Mouse (Mus musculus) kidney, adult 2 months (tissue): Measurements from ENCODE around the gene Bmpr2. TPM values are rescaled to one million over a fixed set of nuclear protein-coding genes. Genes with fewer than 3 reads are reported as not detected.

Experiments
- DNase-seq: peaks from one replicate; pipeline ENCODE4 v3.0.0; 2021
- H3K27ac ChIP-seq: fragments of 200-500 bp; 2 replicates; pipeline ENCODE4 v1.5.1; 2012; ENCODE audit warnings: low read depth, low read length, control low read depth, inconsistent platforms; ENCODE audit not compliant: insufficient read depth
- H3K27me3 ChIP-seq: fragments of 200-500 bp; replicated peaks from 2 replicates; pipeline ENCODE4 v1.6.1; 2012; ENCODE audit warnings: mild to moderate bottlenecking, moderate library complexity, low read length, inconsistent platforms; ENCODE audit not compliant: control insufficient read depth, insufficient read depth
- H3K36me3 ChIP-seq: fragments of 200-500 bp; 2 replicates; pipeline ENCODE4 v1.6.1; 2012; ENCODE audit warnings: mild to moderate bottlenecking, moderate library complexity, low read length, inconsistent platforms; ENCODE audit not compliant: control insufficient read depth, insufficient read depth
- H3K4me1 ChIP-seq: fragments of 200-500 bp; 2 replicates; pipeline ENCODE4 v1.6.1; 2011; ENCODE audit warnings: low read length; ENCODE audit not compliant: control insufficient read depth, insufficient read depth
- H3K4me3 ChIP-seq: fragments of 200-500 bp; 2 replicates; pipeline ENCODE4 v1.5.1; 2011; ENCODE audit warnings: mild to moderate bottlenecking, low read depth, low read length, control low read depth; ENCODE audit not compliant: insufficient read depth
- CTCF ChIP-seq: fragments of 200-500 bp; conservative IDR thresholded peaks from 2 replicates; pipeline ENCODE4 v1.5.1; 2011; ENCODE audit warnings: low read depth, mild to moderate bottlenecking, control low read depth, low read length, moderate library complexity, mixed read lengths; ENCODE audit not compliant: insufficient read depth, insufficient read length
- POLR2A ChIP-seq: fragments of 200-500 bp; IDR thresholded peaks from one replicate; pipeline ENCODE4 v1.6.1; 2011; ENCODE audit warnings: low read depth, low read length, control low read depth
- WGBS: fragments of 180-500 bp; shearing (Covaris S2); methylation state at CpG from one replicate; pipeline ENCODE4 v1.1.7; 2018; 5-methylcytosine and 5-hydroxymethylcytosine counted together
- polyA plus RNA-seq: library from polyadenylated mRNA; depleted of rRNA; stranded (reverse); fragments of >200 nt; gene quantifications from 2 replicates; pipeline ENCODE4 v1.2.3, GENCODE M21; 2012

Bmpr2 gene
- polyA plus RNA-seq, 1 experiment, result 8.1 TPM

GRCm38 (mm10) chr1:59883349-59884134 lies 120.3 kb downstream of the Bmpr2 start:
- Histone ChIP-seq H3K27ac (no peak overlapping the region), H3K27me3 (no peaks in the 10 kb centered on the region), H3K4me3 (no peak overlapping the region), H3K4me1 (peaks cover 8% of the 10 kb centered on the region; the same call in 1 of the 2 replicates), H3K36me3 (no peaks in the 10 kb centered on the region)
- TF ChIP-seq POLR2A (no peak), CTCF (peak; percentile 92)
- DNase-seq, result peak; percentile 82
- 33% methylated on average over 3 of the region's 3 CpGs for WGBS

GRCm38 (mm10) chr1:59886899-59887298 lies 123.7 kb downstream of the Bmpr2 start:
- TF ChIP-seq CTCF (no peak), POLR2A (no peak)
- H3K36me3 ChIP-seq, result no peaks in the 10 kb centered on the region
- H3K27ac ChIP-seq, result peak overlapping the region; percentile 66; the same call in 1 of the 2 replicates
- H3K4me1 ChIP-seq, result peaks cover 10% of the 10 kb centered on the region; the same call in 1 of the 2 replicates
- H3K4me3 ChIP-seq, result no peak overlapping the region
- H3K27me3 ChIP-seq, result no peaks in the 10 kb centered on the region
- no peak for DNase-seq
- 51% methylated on average over 4 of the region's 4 CpGs for WGBS

- H3K4me1 ChIP-seq, result peaks cover 10% of the 10 kb centered on the region; the same call in 1 of the 2 replicates
- peak; percentile 41 for DNase-seq
- no peaks in the 10 kb centered on the region for H3K27me3 ChIP-seq
- no peaks in the 10 kb centered on the region for H3K36me3 ChIP-seq
- H3K27ac ChIP-seq, result no peak overlapping the region
- no peak overlapping the region for H3K4me3 ChIP-seq
- TF ChIP-seq CTCF (no peak), POLR2A (no peak)
Measured at GRCm38 (mm10) chr1:59888018-59888417, 124.8 kb downstream of the Bmpr2 start.

- Histone ChIP-seq H3K27me3 (no peaks in the 10 kb centered on the region), H3K27ac (no peak overlapping the region), H3K4me3 (no peak overlapping the region), H3K36me3 (no peaks in the 10 kb centered on the region), H3K4me1 (peaks cover 26% of the 10 kb centered on the region; the same call in 1 of the 2 replicates)
- TF ChIP-seq CTCF (no peak), POLR2A (no peak)
- DNase-seq, result peak; percentile 55
- WGBS, result 48% methylated on average over 4 of the region's 4 CpGs
Measured at GRCm38 (mm10) chr1:59891185-59891584, 128.0 kb downstream of the Bmpr2 start.

GRCm38 (mm10) chr1:59892777-59893176 lies 129.6 kb downstream of the Bmpr2 start:
- WGBS, result 69% methylated on average over 8 of the region's 8 CpGs
- H3K4me3 ChIP-seq, result no peak overlapping the region
- no peak overlapping the region for H3K27ac ChIP-seq

GRCm38 (mm10) chr1:59894025-59894424 lies 130.8 kb downstream of the Bmpr2 start:
- H3K36me3 ChIP-seq, result no peaks in the 10 kb centered on the region
- H3K4me3 ChIP-seq, result no peak overlapping the region
- no peaks in the 10 kb centered on the region for H3K27me3 ChIP-seq
- no peak overlapping the region for H3K27ac ChIP-seq
- peaks cover 24% of the 10 kb centered on the region; the same call in 1 of the 2 replicates for H3K4me1 ChIP-seq
- no peak for DNase-seq
- TF ChIP-seq POLR2A, result no peak
- no peak for TF ChIP-seq CTCF
- 72% methylated on average over 4 of the region's 4 CpGs for WGBS

More at GRCm38 (mm10) chr1:59892777-59893176, 129.6 kb downstream of the Bmpr2 start:
- peaks cover 24% of the 10 kb centered on the region; the same call in 1 of the 2 replicates for H3K4me1 ChIP-seq
- no peak for DNase-seq
- H3K36me3 ChIP-seq, result no peaks in the 10 kb centered on the region
- H3K27me3 ChIP-seq, result no peaks in the 10 kb centered on the region
- TF ChIP-seq POLR2A (no peak), CTCF (no peak)

GRCm38 (mm10) chr1:59895456-59895855 lies 132.3 kb downstream of the Bmpr2 start:
- H3K27me3 ChIP-seq, result no peaks in the 10 kb centered on the region
- 0 out of 2 replicates have a peak overlapping the region, but pooled peaks have one; percentile 7 for H3K27ac ChIP-seq
- H3K4me1 ChIP-seq, result peaks cover 26% of the 10 kb centered on the region; the same call in 1 of the 2 replicates
- no peaks in the 10 kb centered on the region for H3K36me3 ChIP-seq
- TF ChIP-seq POLR2A (no peak), CTCF (no peak)
- no peak overlapping the region for H3K4me3 ChIP-seq
- 17% methylated on average over 4 of the region's 4 CpGs for WGBS
- peak; percentile 87 for DNase-seq
